Mouse (Mus musculus): Measurements from ENCODE around the gene Sipa1l1.

GRCm38 (mm10) chr12:82286804-82287203, 117.7 kb downstream of the Sipa1l1 start:
- TF ChIP-seq CTCF (IDR thresholded peaks at IDR 0.05; ENCODE audit: low read depth), result no peak
- no peak for TF ChIP-seq EP300 (IDR thresholded peaks at IDR 0.05; ENCODE audit: low read depth)
